Mouse (Mus musculus): Measurements from ENCODE around the gene Ccdc57. TPM values are rescaled to one million over a fixed set of nuclear protein-coding genes. Genes with fewer than 3 reads are reported as not detected.

The Ccdc57 gene
- polyA plus RNA-seq, 1 experiment from 2014 or later = 9.2 TPM

GRCm38 (mm10) chr11:120817358-120817757 is 115.3 kb downstream of the Ccdc57 start:
- Histone ChIP-seq H3K4me2 (replicated peaks; ENCODE audit: low read depth, low read length) (no peak overlapping the region), H3K4me3 (ENCODE audit: low read length) (no peak overlapping the region), H3K27ac (ENCODE audit: low read depth, low read length) (no peak overlapping the region), H3K9ac (ENCODE audit: low read depth, low read length) (no peak overlapping the region), H3K9me3 (ENCODE audit: control insufficient read depth, low read length) (no peaks in the 10 kb centered on the region), H3K27me3 (ENCODE audit: control insufficient read depth, insufficient read depth, low read length) (no peaks in the 10 kb centered on the region), H3K4me1 (ENCODE audit: control insufficient read depth, insufficient read depth, low read length) (peaks cover 10% of the 10 kb centered on the region), H3K36me3 (ENCODE audit: control insufficient read depth, insufficient read depth, low read length) (peaks cover 95% of the 10 kb centered on the region)
- ATAC-seq (ENCODE audit: low FRiP score, low TSS enrichment) = no peak
- 97% methylated on average over 6 of the region's 6 CpGs for WGBS

- ATAC-seq (ENCODE audit: low FRiP score, low TSS enrichment) = no peak
- H3K4me3 ChIP-seq (ENCODE audit: low read length) = no peak overlapping the region
- peaks cover 100% of the 10 kb centered on the region for H3K36me3 ChIP-seq (ENCODE audit: control insufficient read depth, insufficient read depth, low read length)
- no peak overlapping the region for H3K9ac ChIP-seq (ENCODE audit: low read depth, low read length)
- no peak overlapping the region for H3K27ac ChIP-seq (ENCODE audit: low read depth, low read length)
- no peaks in the 10 kb centered on the region for H3K9me3 ChIP-seq (ENCODE audit: control insufficient read depth, low read length)
- H3K4me1 ChIP-seq (ENCODE audit: control insufficient read depth, insufficient read depth, low read length) = no peaks in the 10 kb centered on the region
- H3K4me2 ChIP-seq (replicated peaks; ENCODE audit: low read depth, low read length) = no peak overlapping the region
- H3K27me3 ChIP-seq (ENCODE audit: control insufficient read depth, insufficient read depth, low read length) = no peaks in the 10 kb centered on the region
- 97% methylated on average over 16 of the region's 16 CpGs for WGBS
Measured at GRCm38 (mm10) chr11:120812068-120812467, 120.6 kb downstream of the Ccdc57 start.

GRCm38 (mm10) chr11:120808010-120808409 is 124.7 kb downstream of the Ccdc57 start:
- Histone ChIP-seq H3K27me3 (ENCODE audit: control insufficient read depth, insufficient read depth, low read length) (no peaks in the 10 kb centered on the region), H3K4me1 (ENCODE audit: control insufficient read depth, insufficient read depth, low read length) (no peaks in the 10 kb centered on the region), H3K9me3 (ENCODE audit: control insufficient read depth, low read length) (no peaks in the 10 kb centered on the region), H3K27ac (ENCODE audit: low read depth, low read length) (no peak overlapping the region), H3K36me3 (ENCODE audit: control insufficient read depth, insufficient read depth, low read length) (peaks cover 78% of the 10 kb centered on the region), H3K4me3 (ENCODE audit: low read length) (no peak overlapping the region), H3K4me2 (replicated peaks; ENCODE audit: low read depth, low read length) (no peak overlapping the region), H3K9ac (ENCODE audit: low read depth, low read length) (no peak overlapping the region)
- WGBS = 93% methylated on average over 12 of the region's 12 CpGs
- ATAC-seq (ENCODE audit: low FRiP score, low TSS enrichment) = no peak

- no peak for ATAC-seq (ENCODE audit: low FRiP score, low TSS enrichment)
- WGBS = 81% methylated on average over 7 of the region's 7 CpGs
- H3K27me3 ChIP-seq (ENCODE audit: control insufficient read depth, insufficient read depth, low read length) = no peaks in the 10 kb centered on the region
- H3K27ac ChIP-seq (ENCODE audit: low read depth, low read length) = no peak overlapping the region
- H3K4me2 ChIP-seq (replicated peaks; ENCODE audit: low read depth, low read length) = no peak overlapping the region
- H3K4me3 ChIP-seq (ENCODE audit: low read length) = no peak overlapping the region
- H3K4me1 ChIP-seq (ENCODE audit: control insufficient read depth, insufficient read depth, low read length) = no peaks in the 10 kb centered on the region
- peaks cover 54% of the 10 kb centered on the region for H3K36me3 ChIP-seq (ENCODE audit: control insufficient read depth, insufficient read depth, low read length)
- H3K9me3 ChIP-seq (ENCODE audit: control insufficient read depth, low read length) = no peaks in the 10 kb centered on the region
- H3K9ac ChIP-seq (ENCODE audit: low read depth, low read length) = no peak overlapping the region
Measured at GRCm38 (mm10) chr11:120805375-120806298, 127.0 kb downstream of the Ccdc57 start.

GRCm38 (mm10) chr11:120804769-120805168 is 127.9 kb downstream of the Ccdc57 start:
- ATAC-seq (ENCODE audit: low FRiP score, low TSS enrichment) = no peak
- peaks cover 46% of the 10 kb centered on the region for H3K36me3 ChIP-seq (ENCODE audit: control insufficient read depth, insufficient read depth, low read length)
- no peaks in the 10 kb centered on the region for H3K27me3 ChIP-seq (ENCODE audit: control insufficient read depth, insufficient read depth, low read length)
- H3K27ac ChIP-seq (ENCODE audit: low read depth, low read length) = no peak overlapping the region
- WGBS = 77% methylated on average over 4 of the region's 4 CpGs
- H3K4me1 ChIP-seq (ENCODE audit: control insufficient read depth, insufficient read depth, low read length) = no peaks in the 10 kb centered on the region
- no peak overlapping the region for H3K4me3 ChIP-seq (ENCODE audit: low read length)
- no peak overlapping the region for H3K4me2 ChIP-seq (replicated peaks; ENCODE audit: low read depth, low read length)
- no peak overlapping the region for H3K9ac ChIP-seq (ENCODE audit: low read depth, low read length)
- H3K9me3 ChIP-seq (ENCODE audit: control insufficient read depth, low read length) = no peaks in the 10 kb centered on the region

- H3K9me3 ChIP-seq (ENCODE audit: control insufficient read depth, low read length) = no peaks in the 10 kb centered on the region
- H3K27ac ChIP-seq (ENCODE audit: low read depth, low read length) = no peak overlapping the region
- H3K4me1 ChIP-seq (ENCODE audit: control insufficient read depth, insufficient read depth, low read length) = no peaks in the 10 kb centered on the region
- ATAC-seq (ENCODE audit: low FRiP score, low TSS enrichment) = no peak
- H3K27me3 ChIP-seq (ENCODE audit: control insufficient read depth, insufficient read depth, low read length) = no peaks in the 10 kb centered on the region
- H3K36me3 ChIP-seq (ENCODE audit: control insufficient read depth, insufficient read depth, low read length) = peaks cover 41% of the 10 kb centered on the region
- 81% methylated on average over 7 of the region's 7 CpGs for WGBS
- no peak overlapping the region for H3K4me3 ChIP-seq (ENCODE audit: low read length)
- H3K9ac ChIP-seq (ENCODE audit: low read depth, low read length) = no peak overlapping the region
- H3K4me2 ChIP-seq (replicated peaks; ENCODE audit: low read depth, low read length) = no peak overlapping the region
Measured at GRCm38 (mm10) chr11:120804274-120804673, 128.4 kb downstream of the Ccdc57 start.

GRCm38 (mm10) chr11:120800061-120800904 is 132.4 kb downstream of the Ccdc57 start:
- Histone ChIP-seq H3K4me1 (ENCODE audit: control insufficient read depth, insufficient read depth, low read length) (peaks cover 4% of the 10 kb centered on the region), H3K27ac (ENCODE audit: low read depth, low read length) (no peak overlapping the region), H3K9ac (ENCODE audit: low read depth, low read length) (0 out of 2 replicates have a peak overlapping the region, but pooled peaks have one; percentile 37), H3K4me3 (ENCODE audit: low read length) (no peak overlapping the region), H3K4me2 (replicated peaks; ENCODE audit: low read depth, low read length) (no peak overlapping the region), H3K27me3 (ENCODE audit: control insufficient read depth, insufficient read depth, low read length) (no peaks in the 10 kb centered on the region), H3K9me3 (ENCODE audit: control insufficient read depth, low read length) (no peaks in the 10 kb centered on the region), H3K36me3 (ENCODE audit: control insufficient read depth, insufficient read depth, low read length) (peaks cover under 1% of the 10 kb centered on the region; the same call in 1 of the 2 replicates)
- WGBS = 13% methylated on average over 10 of the region's 10 CpGs
- ATAC-seq (ENCODE audit: low FRiP score, low TSS enrichment) = peak; percentile 75

- ATAC-seq (ENCODE audit: low FRiP score, low TSS enrichment) = no peak
- Histone ChIP-seq H3K27ac (ENCODE audit: low read depth, low read length) (no peak overlapping the region), H3K9me3 (ENCODE audit: control insufficient read depth, low read length) (no peaks in the 10 kb centered on the region), H3K4me1 (ENCODE audit: control insufficient read depth, insufficient read depth, low read length) (peaks cover 10% of the 10 kb centered on the region), H3K4me2 (replicated peaks; ENCODE audit: low read depth, low read length) (no peak overlapping the region), H3K27me3 (ENCODE audit: control insufficient read depth, insufficient read depth, low read length) (no peaks in the 10 kb centered on the region), H3K36me3 (ENCODE audit: control insufficient read depth, insufficient read depth, low read length) (no peaks in the 10 kb centered on the region; the same call in 1 of the 2 replicates), H3K9ac (ENCODE audit: low read depth, low read length) (no peak overlapping the region), H3K4me3 (ENCODE audit: low read length) (no peak overlapping the region)
- 69% methylated on average over 6 of the region's 6 CpGs for WGBS
Measured at GRCm38 (mm10) chr11:120799316-120799890, 133.3 kb downstream of the Ccdc57 start.
